Mouse (Mus musculus): ENCODE results near the gene Epha8.

The Epha8 gene

DNA sequence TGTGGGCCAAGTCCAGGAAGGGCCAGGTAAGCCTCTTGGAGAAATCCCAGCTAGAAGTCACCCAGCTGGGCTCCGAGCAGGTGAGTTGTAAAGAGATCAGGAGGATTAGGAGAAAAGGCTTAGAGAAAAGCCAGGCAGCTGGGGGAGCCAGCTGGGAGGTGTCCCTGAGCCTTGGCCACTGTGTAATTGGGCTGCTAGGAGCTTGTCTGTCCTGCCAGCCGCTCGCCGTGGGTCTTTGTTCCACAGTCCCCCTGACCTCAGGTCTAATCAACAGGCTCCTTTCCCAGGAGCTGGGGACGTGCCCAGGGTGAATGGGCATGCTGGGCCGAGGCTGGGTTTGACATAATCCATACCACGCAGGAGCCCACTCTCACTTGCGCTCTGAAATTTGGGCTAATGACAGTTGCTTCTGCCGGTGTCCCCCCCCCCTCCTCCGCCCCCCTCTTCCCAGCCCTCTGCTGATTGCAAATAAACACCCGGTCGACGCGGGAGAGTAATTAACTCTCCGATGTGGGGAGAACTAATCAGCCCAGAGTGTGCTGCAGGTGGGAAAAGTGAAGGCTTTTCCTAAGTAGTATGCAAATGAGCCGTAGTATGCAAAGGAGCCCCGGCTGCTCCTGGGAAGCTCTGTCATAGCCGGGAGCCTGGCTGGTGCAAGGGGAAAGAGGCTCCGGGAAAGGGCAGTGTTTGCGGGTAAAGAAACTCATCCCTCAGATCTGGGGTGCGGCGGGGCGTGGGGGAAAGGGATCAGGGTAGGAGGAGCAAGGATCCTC lies 51.7 kb downstream of the Epha8 start:
- no peak for DNase-seq

- DNase-seq: no peak
Observed at GRCm38 (mm10) chr4:136899154-136899553, 57.5 kb downstream of the Epha8 start.

GRCm38 (mm10) chr4:136898637-136899036 lies 58.0 kb downstream of the Epha8 start, which contains the start of gene C1qa:
Gene C1qa, minus strand, starts transcription at chr4:136898803.
- no peak for DNase-seq

GRCm38 (mm10) chr4:136898084-136898598 lies 58.5 kb downstream of the Epha8 start:
- no peak for DNase-seq

DNA sequence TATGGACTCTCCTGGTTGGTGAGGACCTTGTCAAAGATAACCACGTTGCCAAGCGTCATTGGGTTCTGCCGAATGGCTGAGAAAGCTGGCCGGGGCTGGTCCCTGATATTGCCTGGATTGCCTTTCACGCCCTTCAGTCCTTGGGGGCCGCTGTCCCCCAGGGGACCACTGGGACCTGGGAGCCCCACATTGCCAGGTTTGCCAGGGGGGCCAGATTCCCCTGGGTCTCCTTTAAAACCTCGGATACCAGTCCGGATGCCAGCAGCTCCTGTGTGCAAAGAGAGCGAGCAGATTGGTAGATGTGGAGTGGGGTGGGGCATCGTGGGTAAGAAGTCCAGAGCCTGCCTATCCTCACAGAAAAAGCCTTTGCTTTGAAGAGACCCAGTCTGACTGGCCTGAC lies 60.2 kb downstream of the Epha8 start:
- no peak for DNase-seq

GRCm38 (mm10) chr4:136895861-136896260 lies 60.8 kb downstream of the Epha8 start:
- DNase-seq: no peak

GRCm38 (mm10) chr4:136894821-136895220 lies 61.8 kb downstream of the Epha8 start:
- DNase-seq: no peak

DNA sequence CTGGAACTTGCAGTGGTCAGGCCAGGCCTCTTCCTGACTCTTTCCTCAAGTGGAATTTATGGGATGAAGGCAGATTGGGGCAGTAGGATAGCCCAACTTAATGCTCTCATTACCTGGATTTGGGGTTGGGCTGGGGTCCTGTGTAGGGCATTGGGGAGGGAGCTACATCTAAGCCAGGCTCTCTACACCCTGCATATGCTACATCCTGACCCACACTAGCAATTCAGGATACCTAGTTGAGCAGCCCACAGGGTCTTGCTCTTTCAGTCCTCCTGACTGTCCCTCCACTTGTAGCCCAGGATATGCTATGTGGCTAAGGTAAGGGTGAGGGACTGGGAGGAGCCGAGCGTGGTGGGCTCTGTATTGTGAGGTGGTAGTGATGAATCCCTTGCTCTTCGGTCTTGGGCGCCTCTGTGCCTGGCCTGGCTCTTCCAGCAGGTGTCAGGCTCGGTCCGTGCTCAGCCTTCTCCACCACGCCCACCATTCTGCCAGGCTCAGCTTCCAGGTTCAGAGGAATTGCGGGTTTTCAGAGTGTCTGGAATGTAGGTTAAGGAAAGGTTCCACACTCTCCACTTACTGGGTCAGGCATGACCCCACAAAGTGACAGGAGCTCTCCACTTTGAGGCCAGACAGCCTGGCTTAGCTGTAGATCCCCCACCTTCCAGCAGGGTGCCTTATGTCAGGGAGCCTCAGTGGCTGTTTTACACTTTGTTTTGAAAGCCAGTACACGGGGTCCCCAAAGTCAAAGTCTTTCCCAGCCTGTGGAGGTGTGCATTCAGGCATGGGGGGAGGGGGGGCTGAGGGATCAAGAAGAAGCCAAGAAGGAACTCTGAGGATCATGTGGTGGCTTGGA lies 62.7 kb downstream of the Epha8 start:
- peak; percentile 36 to 62 for DNase-seq

DNA sequence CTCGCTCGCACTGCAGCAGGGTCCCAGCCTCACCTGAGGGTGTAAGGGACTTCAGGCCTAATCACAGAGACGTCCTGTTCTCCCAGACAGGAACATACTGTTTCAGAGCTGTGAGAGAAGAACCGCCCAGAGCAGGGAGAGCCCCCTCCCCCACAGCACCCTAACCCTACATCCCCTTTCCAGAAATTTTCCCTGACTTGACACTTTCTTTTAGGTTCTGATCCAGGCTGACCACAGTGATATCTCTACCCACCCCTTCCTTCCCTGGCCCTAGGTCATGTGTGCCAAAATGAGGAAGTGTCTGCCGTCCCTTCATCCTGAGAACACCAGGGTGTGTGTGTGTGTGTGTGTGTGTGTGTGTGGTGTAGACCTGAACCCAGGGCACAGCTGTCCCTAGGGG lies 63.8 kb downstream of the Epha8 start, which contains the start of gene C1qc:
Gene C1qc, minus strand, starts transcription at position 255 of the 400 bp plus-strand sequence.
- no peak for DNase-seq

DNA sequence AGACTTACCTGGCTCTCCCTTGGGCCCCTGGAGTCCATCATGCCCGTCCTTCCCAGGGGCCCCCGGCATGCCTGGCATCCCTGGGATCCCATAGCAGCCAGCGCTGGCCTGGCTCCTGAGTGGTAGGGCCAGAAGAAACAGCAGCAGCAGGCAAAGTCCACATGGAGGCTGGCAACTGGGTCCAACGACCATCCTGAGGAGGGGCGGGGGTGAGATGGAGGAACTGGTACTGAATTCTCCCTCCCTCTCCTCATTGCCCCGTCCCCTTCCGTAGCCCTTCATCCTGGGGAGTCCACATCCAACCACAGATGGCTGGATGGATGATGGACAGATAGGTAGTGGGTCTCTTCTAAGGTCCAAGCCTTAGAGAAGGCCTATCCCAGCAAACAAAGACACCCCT lies 64.2 kb downstream of the Epha8 start:
- no peak for DNase-seq

DNA sequence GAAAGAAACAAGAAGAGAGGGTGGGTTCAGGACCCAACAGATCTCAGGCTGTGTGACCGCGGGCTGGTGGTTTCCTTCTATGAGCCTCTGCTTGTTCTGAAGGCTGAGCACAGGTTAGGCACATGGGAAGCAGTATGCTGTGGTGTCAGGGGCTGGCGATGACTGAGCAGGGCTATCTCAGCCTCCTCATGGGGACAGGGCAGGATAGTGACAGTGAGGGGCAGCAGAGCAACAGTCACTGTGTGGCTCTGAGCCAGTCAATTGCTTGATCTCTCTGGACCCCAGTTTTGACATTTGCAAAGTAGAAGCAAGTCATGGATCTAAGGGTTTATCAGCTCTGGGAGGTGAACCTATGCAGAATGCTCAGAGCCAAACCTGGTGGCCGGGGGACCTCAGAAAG lies 65.5 kb downstream of the Epha8 start:
- no peak for DNase-seq

DNA sequence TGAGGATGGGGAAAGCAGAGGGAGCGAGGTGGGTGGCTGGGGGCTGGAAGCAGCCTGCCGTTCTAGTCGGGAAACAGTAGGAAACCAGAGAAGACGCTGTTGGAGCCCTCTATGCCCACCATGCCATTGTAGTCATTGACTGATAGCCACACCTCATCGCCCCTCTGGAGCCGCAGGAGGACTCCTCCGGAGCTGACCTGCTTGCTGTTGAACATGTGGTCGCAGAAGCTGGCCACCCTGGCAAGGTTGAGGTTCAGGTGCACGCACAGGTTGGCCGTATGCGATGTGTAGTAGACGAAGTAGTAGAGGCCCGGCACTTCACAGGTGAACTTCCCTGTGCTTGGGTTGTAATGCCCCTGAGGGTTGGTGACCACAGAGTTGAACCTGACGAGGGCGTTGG lies 66.6 kb downstream of the Epha8 start:
- DNase-seq: no peak

GRCm38 (mm10) chr4:136887714-136888113 lies 68.9 kb downstream of the Epha8 start:
- no peak for DNase-seq

DNA sequence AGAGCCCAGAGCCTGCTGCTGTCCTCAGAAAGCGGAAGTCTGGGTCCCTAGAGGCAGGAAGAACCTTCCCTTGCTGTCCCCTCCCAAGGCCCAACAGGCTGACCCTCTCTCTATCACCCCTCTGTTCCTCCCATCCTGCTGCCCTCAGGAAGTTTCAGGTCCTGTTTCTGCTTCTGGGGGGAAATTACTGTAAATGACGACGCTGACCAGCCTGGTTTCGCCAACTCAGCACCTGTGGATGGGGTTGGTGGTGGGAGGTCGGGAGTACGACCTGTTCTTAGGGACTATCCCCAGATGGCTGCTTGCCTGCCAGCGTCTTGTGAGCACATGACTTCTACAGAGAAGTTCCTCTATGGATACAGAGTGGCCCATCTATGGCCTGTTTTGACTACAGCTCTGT lies 70.5 kb downstream of the Epha8 start, which contains the start of gene C1qb:
Gene C1qb, minus strand, starts transcription at position 87 of the 400 bp plus-strand sequence.
- DNase-seq: no peak

Measured in cerebellum, adult 18-20 months (tissue).